Mouse (Mus musculus) ovary, adult 18-20 months (tissue): ENCODE measurements at regions not wholly inside any gene's neighbourhood (a gene's known extent, or its start where the extent isn't known, plus 50 kb on each side); places are given as distances from the start of the nearest gene placed in this dataset.

Experiments
- DNase-seq: peaks from one replicate; pipeline ENCODE4 v3.0.0; 2022; ENCODE audit warnings: low spot score, mixed read lengths

- no peak for DNase-seq
These were observed 53.6 kb upstream of the Actr3 start for GRCm38 (mm10) chr1:125488915-125489730.

- DNase-seq: no peak
These were observed 55.5 kb upstream of the Actr3 start for GRCm38 (mm10) chr1:125491014-125491413.

GRCm38 (mm10) chr1:125494598-125494997 lies 59.1 kb upstream of the Actr3 start:
- no peak for DNase-seq

GRCm38 (mm10) chr1:125495320-125496083 lies 60.0 kb upstream of the Actr3 start:
- DNase-seq: no peak

GRCm38 (mm10) chr1:125497006-125497405 lies 61.5 kb upstream of the Actr3 start:
- no peak for DNase-seq

- no peak for DNase-seq
These were observed 58.4 kb upstream of the Slc35f5 start for GRCm38 (mm10) chr1:125501964-125502517.

- DNase-seq: no peak
These were observed 56.5 kb upstream of the Slc35f5 start for GRCm38 (mm10) chr1:125503878-125504277.

- no peak for DNase-seq
These were observed 52.4 kb upstream of the Slc35f5 start for GRCm38 (mm10) chr1:125507786-125508514.

- peak; percentile 35 for DNase-seq
These were observed 51.7 kb upstream of the Slc35f5 start for GRCm38 (mm10) chr1:125508594-125509257.
